Mouse (Mus musculus) 3134 (cell line): Measurements from ENCODE around the gene Flg2.

Source experiments
- DNase-seq: peaks from one replicate; pipeline ENCODE4 v3.0.0-alpha.2; 2011; ENCODE audit warnings: low spot score; ENCODE audit not compliant: insufficient read length; ENCODE audit errors: extremely low read depth

Flg2 gene

DNA sequence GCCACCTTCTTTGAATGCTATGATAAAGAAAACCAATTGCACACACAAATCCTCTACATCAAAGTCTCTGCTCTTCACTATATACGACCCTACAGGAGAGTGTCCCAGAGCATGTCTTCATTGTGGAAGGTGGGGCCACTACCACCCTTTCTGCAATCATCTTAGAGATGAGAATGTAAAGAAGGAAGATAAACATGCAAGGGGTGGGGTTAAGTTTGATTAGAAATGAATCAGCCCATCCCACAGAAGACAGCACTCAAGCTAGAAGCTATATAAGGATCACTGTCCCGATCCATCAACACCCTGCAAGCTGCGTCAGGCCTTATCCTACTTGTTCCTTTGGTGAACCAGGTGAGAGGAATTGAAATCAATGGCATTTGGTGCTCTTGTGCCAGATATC, at the start of gene Flg2:
Flg2 (plus strand) TSS at position 301 of the 400 bp plus-strand sequence.
- DNase-seq = no peak

DNA sequence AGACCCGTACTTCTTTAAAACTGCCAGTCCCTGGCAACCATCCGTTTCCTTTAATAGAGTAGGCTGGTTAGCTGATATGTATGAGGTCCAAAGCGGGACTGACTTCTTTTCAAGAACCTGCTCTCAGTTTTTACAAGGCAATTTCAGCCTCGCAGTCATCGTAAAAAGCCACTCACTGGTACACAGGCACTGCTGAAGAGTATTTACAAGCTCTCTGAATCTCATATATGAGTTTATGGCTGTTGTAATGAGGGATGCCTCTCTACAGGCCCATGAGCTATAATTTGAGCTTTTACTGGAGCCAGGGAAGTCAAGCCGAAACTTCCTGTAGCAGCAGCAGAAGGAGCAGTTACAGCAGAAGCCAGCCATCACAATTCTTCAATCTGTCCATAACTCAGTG, 34.6 kb upstream of the Flg2 start:
- no peak for DNase-seq

DNA sequence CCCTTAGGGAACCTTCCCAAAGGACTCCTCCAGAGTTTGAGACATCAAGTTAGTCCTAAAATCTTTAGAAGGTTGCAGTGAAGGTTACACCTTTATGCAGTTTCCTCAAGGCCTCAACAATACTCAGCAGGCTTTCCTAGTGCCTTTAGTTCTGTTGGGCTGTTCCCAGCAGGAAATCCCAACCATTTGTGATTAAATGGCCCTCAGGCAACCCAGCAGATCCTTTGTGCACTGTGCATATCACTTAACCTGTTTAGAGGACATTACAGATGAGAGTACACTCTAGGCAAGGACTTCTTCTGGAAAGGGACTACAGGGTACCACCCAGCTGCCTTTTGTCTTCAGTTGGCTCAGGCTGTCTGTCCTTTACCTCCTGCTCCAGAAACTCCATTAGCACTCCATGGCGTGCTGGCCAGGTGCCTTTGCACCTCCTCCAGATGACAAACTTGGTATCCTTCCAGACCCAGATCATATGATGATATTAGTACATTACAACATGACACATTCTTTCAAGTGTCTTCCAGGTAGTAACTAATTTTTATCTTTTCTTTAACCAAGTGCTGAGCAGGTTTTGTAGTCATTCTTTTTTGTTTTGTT, 34.0 kb upstream of the Flg2 start:
- no peak for DNase-seq

DNA sequence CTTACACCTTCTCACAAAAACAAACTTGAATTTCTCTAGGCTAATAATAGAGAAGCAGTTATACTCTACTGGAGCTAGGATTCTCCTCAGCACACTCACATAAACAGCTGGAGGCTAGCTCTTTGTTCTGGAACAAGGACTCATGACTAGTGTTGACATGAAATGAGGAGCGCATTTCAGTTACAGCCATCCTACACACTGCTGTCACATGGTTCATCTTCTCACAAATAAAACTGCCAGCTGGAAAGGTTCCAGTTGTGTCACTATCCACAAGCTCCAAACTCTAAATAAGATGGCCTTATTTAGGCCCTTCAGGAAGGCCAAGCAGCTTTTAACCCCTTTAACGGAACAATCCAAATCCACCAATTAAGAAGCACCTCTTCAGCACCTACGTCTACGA, 16.2 kb upstream of the Flg2 start:
- DNase-seq = no peak

DNA sequence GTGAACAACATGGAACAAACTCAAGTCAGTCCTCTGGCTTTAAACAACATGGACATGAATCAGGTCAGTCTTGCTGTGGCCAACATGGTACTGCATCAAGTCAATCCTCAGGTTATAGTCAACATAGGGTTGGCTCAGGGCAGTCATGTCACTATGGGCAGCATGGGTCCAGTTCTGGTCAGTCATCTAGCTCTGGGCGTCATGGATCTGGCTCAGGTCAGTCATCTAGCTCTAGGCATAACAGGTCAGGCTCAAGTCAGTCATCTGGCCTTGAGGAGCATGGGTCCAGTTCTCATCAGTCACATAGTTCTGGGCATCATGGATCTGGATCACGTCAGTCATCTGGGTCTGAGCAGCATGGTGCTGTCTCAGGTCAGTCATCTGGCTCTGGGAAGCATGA, 4.9 kb downstream of the Flg2 start:
- no peak for DNase-seq

DNA sequence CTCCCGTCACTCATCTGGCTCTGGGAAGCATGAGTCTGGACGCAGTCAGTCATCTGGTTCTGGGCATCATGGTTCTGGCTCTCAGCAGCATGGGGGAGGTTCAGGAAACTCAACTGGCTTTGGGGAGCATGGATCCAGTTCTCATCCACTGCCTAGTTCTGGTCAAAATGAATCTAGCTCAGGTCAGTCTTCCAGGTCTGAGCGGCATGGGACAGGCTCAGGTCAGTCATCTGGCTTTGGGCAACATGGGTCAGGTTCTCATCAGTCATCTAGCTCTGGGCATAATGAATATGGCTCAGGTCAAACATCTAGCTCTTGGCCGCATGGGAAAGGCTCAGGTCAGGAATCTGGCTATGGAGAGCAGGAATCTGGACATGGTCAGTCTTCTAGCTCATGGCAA, 5.4 kb downstream of the Flg2 start:
- no peak for DNase-seq
